8 mouse cellular contexts compared by ENCODE assay signal in genomic region chr2:173377497-173378257, GRCm38 (mm10).
DNase-seq lines count a peak whose midpoint lies in the region; ATAC-seq lines count a peak whose summit lies in the region.

No protein-coding gene starts in this region.

- DNase-seq in adrenal gland, postnatal 14 days = peak; percentile 33
- DNase-seq in adrenal gland, adult 8-10 months = no peak
- DNase-seq in kidney, adult 8-10 months = peak; percentile 11 to 31
- DNase-seq in lung, postnatal 36 days = peak; percentile 67
- DNase-seq in right cerebral cortex, postnatal 4 days = no peak
- DNase-seq in testis, postnatal 10 days (ENCODE audit: low spot score) = no peak

- ATAC-seq in common myeloid progenitor, adult 5-6 weeks (replicated peaks; ENCODE audit: low read depth, poor library complexity, severe bottlenecking) = peak; percentile 84
- no peak for ATAC-seq in monocyte, adult 5-6 weeks (replicated peaks; ENCODE audit: insufficient number of reproducible peaks, low FRiP score, low TSS enrichment, poor library complexity, severe bottlenecking)

Comparison
In these comparisons a context has a peak if more than half of its experiments do, and no peak if none do; other contexts are left out.
1. DNase-seq: peak in adrenal gland, postnatal 14 days (single experiment), kidney, adult 8-10 months (2 of 2) and lung, postnatal 36 days (single experiment); none in adrenal gland, adult 8-10 months (single experiment), right cerebral cortex, postnatal 4 days (single experiment) and testis, postnatal 10 days (single experiment).